Mouse (Mus musculus) cerebellum, postnatal 36 days (tissue): Measurements from ENCODE around the gene Deaf1.

Source experiments
- DNase-seq, 2 experiments: peaks; one replicate each; pipeline ENCODE4 v3.0.0; 2021 to 2022; ENCODE audit warnings: mixed read lengths in 2 of 2

Deaf1 gene

DNA sequence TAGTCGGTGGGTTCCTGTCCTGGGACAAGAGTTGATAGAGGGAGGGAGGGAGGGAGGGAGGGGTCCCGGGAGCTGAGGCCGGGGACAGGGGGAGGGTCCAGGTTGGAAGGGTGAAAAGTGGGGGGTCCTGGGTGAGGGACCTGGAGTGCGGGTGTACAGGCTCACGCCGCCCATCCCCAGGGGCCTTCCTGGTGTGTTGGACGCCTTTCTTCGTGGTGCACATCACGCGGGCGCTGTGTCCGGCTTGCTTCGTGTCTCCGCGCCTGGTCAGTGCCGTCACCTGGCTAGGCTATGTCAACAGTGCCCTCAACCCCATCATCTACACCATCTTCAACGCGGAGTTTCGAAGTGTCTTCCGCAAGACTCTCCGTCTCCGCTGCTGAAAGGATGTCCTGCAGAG is 33.0 kb downstream of the Deaf1 start:
- no peak for DNase-seq

DNA sequence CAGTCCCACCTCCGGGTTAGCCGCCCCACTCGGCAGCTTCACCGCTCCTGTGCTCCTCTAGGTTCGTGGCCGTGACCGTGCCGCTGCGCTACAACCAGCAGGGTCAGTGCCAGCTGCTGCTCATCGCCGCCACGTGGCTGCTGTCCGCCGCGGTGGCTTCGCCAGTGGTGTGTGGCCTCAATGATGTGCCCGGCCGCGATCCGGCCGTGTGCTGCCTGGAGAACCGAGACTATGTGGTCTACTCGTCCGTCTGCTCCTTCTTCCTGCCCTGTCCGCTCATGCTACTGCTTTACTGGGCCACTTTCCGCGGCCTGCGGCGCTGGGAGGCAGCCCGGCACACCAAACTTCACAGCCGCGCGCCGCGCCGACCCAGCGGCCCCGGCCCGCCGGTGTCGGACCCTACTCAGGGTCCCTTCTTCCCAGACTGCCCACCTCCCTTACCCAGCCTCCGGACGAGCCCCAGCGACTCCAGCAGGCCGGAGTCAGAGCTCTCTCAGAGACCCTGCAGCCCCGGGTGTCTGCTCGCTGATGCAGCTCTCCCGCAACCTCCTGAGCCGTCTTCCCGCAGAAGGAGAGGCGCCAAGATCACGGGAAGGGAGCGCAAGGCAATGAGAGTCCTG is 33.5 kb downstream of the Deaf1 start:
- DNase-seq: peak in 1 of 2 experiments; percentile 23

DNA sequence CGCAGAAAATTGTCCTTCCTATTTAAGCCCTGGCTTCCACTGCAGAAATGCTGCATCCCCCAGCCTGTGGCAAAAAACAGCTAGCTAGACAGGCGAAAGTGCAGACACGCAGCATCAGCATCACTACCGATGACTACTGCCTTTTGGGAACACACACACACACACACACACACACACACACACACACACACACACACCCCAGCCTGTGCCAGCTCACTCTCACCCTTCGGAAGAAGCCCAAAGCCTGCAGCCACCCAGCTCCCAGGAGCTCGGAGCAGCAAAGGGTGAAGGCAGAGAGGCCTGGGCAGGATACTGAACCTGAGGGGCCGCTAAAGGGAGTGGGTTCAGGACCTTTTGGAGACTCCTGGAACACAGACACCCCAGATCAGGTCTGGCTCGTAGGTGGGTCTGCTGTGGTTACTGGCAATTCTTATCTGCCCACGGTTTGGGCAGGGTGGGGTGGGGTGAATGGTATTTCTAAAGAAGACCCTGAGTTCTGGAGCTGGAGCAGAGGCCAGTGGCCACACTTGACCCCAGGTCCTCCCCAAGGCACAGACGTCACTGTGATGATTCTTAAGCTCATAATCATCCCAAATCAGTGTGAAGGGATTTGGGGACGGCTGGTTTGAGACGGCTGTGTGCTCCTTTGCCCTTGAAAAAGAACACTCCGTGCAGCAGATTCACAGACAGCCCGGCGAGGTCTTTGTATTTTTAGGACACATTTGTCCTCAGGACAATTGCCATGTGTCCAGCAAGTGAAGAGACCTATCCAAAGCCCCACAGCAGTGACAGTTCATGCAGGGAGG is 34.7 kb downstream of the Deaf1 start:
- no peak for DNase-seq

DNA sequence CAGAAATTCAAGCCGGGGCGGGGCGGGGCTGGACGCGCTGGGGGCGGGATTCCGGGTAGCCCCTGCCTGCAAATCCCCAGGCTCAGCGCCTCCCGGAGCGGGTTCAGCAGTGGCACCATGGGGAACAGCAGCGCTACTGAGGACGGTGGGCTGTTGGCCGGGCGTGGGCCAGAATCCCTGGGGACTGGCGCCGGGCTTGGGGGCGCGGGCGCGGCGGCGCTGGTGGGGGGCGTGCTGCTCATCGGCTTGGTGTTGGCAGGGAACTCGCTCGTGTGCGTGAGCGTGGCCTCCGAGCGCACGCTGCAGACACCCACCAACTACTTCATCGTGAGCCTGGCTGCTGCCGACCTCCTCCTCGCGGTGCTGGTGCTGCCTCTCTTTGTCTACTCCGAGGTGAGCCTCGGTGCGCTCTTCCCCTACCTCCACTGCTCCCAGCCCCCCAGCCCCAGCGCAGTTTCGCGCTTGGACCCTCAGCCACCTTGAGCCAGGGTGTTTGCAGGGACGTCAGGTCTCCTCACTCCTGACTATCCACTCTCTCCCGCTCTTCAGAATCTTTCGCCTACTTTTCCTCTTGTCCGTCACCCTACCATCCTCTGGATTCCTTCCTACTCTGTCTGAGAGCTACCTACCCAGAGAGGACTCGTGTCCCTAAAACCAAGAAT is 35.4 kb downstream of the Deaf1 start, which contains the start of gene Drd4:
Gene Drd4, plus strand, starts transcription at position 86 of the 662 bp plus-strand sequence.
- no peak for DNase-seq

DNA sequence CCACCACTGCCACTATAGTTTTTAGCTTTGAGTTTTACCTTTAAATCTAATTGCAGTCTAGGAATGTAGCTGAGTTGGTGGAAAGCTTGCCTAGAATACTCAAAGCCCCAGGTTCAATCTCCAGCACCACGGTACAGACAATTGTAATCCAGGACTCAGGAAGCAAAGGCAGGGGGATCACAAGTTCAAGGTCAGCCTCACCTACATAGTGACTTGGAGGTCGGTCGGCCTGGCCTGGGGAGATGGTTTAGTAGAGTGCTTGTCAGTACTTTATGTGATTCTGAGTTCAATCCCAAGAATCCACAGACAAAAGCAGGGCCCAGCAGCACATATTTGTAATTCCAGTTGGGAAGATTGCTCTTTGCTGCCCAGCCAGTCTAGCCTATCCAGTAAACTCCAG is 39.4 kb downstream of the Deaf1 start:
- DNase-seq: no peak

DNA sequence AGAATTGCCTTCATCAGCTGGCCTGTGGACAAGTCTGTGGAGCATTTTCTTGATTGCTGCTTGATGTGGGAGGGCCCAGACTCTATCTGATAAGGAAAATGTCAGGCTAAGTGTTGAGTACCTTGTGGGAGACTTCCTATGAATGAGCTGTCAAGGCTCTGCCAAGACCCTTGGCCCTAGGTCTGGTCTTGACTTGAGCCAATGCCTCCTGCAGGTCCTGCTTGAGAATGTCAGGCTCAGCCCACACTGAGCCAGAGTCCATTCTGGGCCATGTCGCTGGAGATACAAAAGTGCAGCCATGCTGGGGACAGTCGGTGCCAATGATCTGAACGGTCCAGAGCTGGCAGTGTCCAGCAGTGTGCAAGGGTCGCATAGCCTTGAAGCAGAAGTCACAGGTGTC is 44.7 kb downstream of the Deaf1 start:
- DNase-seq: no peak

DNA sequence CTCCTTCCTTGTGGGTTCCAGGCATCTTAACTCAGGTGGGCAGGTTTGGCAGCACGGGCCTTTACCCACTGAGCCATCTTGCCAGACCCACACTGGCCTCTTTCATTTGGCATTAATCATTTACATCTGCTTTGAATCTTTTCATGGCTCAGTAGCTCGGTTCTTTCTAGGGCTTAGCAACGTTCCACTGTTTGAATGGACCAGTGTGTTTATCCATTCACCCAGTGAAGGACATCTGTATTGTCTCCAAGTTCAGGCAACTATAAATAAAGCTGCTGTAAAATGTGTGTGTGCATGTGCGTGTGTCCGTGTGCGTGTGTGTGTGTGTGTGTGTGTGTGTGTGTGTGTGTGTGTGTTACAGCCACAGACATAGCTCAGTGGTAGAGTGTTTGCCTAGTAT is 46.0 kb downstream of the Deaf1 start:
- no peak for DNase-seq

DNA sequence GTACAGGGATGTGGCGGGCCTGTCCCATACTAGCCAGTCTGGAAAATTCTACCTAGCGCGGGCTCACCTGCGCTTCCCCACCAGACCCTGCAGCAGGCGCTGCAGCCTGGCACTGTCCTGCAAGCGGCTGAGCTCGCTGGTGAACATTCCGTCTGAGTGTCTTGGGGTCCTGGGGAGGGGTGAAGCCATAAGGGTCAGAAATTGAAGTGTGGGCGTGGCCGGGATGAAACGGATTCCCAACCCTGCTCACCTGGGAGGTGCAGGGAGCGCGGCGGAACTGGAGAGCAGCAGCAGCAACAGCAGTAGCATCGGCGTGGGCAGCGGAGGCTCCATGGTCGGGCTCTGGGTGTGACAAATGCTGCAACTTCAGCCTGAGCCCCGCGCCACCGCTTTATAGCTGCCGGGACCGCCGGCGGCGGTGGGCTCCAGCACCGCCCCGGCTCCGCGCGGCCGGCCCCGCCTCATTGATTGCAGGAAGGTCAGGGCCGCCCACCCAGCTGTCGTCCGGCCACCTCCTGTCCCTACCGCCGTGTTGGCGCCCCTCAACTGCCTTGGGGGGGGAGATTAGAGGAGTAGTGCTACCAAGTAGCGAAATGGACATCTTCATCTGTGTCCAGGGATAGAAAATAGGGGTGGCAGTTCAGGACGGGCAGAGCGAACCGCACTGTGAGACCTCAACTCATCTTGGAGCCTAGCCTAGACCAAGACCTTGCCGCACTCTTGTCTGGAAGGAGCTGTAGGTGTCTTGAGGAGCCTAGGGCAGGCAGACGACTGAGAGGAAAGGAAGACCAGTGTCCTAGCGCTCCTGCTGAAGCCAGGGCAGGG is 48.5 kb downstream of the Deaf1 start, which contains the start of gene Sct:
Gene Sct, minus strand, starts transcription at position 368 of the 825 bp plus-strand sequence.
- DNase-seq: peak; percentile 63 to 67

DNA sequence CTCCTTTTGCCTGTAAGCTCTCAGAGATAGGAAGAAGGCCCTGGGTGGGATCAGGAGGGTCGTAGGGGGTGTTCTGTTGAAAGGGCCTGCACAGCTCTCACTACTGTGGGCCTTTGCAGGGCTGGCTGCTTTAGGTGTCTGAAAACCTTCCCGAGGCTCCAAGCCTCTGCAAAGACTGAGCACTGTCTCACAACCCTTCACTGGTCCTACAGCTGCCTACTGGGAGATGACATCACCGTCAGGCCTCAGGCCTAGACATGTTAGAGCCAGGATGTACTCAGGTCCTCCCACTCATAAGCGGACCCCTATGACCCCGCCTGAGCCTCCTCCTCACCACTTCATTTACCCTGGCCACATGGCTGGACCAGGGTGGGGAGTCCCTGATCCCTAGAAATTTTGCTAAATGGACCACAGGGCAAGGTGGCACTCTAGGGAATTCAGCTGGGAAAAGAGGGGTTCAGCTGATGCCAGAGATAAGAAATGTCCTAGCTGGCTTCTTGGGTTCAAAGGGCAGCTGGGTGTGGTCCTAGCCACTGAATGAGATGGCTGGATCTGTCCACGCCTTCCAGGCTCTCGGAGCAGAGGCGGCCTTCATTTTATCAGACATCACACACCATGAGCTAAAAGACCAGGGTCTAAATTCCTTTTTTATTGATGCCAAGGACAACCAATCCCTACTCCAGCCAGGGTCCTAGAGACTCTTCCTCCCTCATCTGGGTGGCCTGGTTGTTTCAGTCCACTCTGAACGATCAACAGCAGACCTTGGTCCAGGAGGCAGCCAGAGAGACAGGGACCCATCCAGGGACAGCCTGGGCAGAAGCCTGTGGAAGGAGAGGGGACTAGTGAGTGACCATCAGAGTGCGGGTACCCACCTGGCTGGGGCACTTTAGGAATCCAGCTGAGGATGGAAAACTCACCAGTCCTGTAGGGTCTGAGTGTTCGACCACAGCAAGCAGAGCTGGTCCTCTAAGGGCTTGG is 49.5 kb downstream of the Deaf1 start:
- DNase-seq: no peak

DNA sequence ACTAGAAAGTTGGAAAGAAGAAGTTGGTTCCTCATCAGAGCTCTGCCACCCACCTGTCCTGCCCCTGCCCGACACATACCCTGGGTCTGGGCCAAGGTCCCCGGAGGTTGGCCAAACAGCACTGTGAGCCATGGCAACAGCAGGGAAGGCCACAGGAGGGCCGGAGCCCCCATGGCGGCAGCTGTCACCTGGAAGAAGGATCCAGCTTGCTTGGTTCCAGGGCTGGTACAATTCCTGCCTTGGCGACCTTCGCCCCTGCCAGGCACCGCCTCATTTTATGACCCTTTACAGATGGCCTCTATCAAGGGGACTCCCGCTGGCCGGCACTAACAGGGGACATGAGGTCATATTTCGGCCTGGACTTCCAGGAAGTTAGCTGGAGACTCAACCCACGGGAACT is 50.9 kb downstream of the Deaf1 start, which contains the start of gene Cdhr5:
Gene Cdhr5, minus strand, starts transcription at position 241 of the 400 bp plus-strand sequence.
- no peak for DNase-seq

DNA sequence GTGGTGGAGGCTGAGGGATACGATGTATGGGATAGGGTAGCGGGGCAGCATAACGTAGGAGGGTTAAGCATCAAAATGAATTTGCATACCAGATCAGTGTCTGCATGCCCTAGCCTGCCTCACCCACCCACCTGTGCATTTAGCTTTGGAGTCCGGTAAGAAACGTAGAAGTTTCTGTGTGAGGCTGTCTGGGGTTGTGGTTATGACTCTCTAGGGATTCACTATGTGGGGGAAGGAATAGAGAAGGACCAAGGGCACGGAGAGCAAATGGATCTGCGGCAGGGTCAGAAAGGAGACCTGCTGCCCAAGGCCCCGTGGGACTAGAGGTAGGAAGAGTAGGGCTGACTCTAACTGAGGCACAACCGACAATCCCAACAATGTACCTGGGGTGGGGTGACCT is 52.1 kb downstream of the Deaf1 start:
- no peak for DNase-seq

DNA sequence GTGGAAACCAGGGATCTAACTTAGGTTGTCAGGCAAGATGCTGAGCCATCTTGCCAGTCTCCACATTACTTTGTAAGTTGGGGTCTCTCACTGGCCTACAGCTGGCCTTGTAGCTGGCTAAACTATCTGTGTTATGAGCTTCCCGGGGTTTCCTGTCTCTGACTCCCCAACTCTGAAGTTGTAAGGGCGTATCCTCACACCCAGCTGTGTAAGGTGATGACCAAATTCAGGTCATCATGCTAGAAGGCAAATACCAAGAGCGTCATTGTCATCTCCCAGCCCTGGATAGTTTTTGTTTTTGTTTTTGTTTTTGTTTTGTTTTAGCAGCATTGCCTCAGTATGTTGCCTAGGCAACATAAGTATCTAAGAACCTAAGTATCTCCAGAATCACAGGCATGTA is 56.9 kb downstream of the Deaf1 start:
- no peak for DNase-seq

DNA sequence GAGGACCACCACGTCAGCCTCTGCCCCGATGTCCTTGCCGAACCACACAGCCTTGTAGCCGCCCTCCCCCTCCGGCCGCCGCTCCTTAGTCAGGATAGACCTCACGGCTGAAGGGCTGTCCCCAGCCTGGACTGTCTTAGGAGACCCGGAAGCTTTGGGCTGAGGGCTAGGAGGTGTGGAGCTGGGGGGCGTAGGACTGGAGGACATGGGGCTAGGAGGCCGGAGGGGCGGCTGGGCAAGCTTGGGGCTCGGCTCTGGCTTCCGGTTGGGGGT is 58.3 kb downstream of the Deaf1 start:
- DNase-seq: no peak

DNA sequence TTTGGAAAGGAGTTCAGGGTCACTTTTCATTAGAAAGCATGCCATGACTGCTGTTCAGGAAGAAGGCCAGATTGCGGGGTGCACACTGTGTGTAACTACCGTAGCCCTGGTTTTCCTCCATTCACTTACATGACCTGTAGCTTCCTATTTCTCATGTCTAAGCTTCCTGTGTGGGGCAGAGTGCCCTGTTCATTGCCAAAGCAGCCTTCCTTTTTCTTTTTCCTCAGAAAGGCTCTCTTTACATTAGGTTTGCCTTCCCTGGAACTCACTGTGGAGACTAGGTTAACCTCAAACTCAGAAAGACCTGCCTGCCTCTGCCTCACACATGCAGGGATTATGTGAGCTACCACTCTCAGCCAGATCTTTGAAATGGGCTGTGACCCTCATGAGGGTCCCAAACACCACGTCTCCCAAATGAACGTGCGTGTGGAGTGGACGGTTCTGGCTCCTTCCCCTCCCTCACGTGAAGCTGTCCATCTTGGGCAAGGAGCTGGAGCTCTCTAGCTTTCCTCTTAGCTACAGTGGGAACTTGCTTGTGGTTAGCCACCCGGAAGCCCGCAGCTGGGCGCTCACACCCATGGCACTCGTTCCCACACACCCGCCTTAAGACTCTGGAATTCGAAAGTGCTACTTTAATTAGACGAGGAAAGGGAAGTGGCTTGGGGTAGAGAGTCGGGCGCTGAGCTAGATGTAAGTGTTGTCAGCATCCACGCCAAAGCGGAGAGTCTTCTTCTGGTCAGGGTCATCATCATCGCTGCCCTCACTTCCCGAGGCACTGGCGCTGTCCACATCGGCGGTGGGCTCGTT is 58.8 kb downstream of the Deaf1 start:
- no peak for DNase-seq

DNA sequence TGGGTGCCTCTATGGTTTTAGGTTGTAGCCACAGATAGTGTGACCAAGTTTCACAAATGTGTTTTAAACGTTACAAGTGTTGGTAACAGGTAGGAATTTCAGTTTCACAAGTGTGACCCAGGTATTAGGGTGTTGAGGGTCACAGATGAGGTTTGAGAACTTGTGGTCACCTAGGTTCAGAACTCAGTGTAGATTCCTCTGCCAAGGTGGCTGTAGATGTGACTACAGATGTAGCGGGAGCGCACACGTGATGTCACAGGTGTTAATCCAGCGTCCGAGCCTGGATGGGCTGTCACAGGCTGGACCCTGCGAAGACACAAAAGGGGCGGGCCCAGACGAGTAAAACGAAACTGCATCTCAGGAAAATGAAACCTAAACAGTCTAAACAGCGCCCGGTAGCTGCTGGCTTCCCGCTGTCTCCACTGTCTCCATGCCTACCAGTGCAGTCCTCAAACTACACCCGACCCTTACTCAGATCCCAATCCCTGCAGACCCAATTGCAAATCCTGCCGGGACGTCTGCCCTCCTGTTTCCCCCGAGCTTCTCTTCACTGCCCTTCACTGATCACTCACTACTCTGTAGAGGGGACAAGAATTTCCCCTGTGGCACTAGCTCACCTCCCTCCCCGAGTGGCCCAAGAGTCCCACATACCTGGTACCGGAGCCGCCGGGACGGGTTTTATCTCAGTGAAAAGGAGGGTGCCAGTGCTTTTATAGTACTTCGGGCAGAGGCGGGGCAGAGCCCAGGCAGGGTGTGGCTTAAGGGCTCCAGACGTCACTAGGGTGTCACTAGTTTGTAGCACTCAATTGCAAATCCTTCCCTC is 61.5 kb downstream of the Deaf1 start, which contains the start of gene Irf7:
Gene Irf7, minus strand, starts transcription at position 743 of the 823 bp plus-strand sequence.
- DNase-seq: no peak

DNA sequence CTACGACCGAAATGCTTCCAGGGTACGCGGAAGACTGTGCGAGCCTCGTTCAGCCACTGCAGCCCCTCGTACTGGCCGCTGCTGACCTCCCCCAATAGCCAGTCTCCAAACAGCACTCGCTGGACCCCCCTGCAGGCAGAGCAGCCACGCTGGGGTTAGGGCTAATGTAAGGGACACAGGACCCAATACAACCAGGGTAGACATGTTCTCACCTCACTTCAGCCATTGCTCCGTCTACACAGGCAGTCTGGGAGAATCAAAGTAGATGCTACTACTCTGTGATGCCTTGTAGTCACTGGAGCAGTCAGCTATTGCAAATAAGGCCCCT is 62.1 kb downstream of the Deaf1 start:
- DNase-seq: no peak

DNA sequence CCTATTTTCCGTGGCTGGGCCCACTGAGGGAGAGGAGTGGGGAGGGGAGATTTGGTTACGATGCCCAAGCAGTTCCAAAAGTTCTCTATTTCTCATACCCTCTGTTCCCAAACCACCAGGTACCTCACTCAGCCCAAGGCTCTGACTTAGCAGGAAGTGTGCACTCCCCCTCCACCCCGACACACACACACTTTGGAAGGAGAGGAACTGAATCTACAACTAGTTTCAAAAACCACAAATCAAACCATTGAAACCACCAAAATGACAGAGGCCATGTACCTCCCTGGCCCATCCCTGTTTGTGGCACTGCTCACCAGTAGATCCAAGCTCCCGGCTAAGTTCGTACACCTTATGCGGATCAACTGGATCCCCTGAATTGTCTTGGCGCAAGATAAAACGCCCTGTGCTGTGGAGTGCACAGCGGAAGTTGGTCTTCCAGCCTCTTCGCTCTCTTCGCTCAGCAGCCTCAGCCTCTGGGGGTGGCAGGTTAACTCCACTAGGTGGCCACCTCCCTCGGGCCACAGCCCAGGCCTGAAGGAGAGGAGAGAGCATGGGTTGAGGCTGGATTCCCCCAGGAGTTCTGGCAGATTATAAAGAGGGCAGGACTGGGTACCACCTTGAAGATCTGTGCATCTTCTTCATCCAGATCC is 62.6 kb downstream of the Deaf1 start:
- DNase-seq: no peak

DNA sequence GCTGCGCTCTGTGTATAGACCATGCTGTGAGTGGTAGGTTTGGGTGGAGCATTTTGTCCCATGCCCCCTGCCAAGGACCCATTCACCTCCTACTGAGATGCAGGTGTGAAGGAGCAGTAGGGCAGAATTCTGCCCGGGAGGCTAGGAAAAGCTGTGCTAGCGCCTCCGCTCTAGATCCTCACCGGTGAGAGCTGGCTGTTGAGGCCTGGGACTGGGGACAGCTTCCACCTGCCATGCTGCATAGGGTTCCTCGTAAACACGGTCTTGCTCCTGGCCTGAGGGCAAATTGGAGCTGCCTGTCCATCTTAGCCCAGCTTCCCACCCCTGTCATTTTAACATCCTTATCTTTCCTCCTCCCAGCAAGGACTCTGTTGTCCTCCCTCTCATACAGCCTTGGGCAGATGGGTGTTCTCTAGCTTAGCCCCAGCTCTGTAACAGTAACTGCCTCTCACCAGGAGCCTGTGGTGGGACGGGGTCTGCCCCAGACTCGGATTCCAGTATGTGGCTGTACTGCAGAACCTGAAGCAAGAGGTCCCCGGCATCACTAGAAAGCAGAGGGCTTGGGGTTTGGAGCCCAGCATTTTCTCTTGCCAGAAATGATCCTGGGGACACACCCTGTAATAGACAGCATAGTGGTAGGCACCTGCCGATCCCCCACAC is 63.3 kb downstream of the Deaf1 start:
- DNase-seq: no peak

DNA sequence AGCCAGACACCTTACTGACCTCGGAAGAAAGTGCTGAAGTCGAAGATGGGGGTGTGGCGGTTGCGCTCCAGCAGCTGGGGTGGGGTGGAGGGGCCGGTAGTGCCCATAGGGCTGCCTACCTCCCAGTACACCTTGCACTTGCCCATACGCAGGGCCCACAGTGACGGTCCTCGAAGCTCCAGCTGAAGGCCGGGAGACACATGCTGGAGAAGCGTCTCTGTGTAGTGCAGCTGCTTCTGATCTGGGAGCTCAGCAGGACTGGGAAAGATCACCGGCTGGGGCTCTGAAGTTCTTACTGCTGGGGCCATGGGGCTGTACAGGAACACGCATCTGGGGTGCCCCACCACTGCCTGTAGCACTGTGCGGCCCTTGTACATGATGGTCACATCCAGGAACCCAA is 63.9 kb downstream of the Deaf1 start:
- DNase-seq: no peak
